Mouse (Mus musculus): ENCODE results near the gene A830005F24Rik. TPM values are rescaled to one million over a fixed set of nuclear protein-coding genes. Genes with fewer than 3 reads are reported as not detected.

Gene A830005F24Rik
- polyA plus RNA-seq (2015; fragmentation: Nextera tagmentation; extraction: Ambion mirVana): 0.30 TPM in 2 replicates

GRCm38 (mm10) chr13:48513003-48513929, at the start of gene A830005F24Rik, which contains the start of gene Zfp169:
TSS of gene A830005F24Rik (plus strand) at chr13:48513570.
TSS of gene Zfp169 (minus strand) at chr13:48513451.
- peak; percentile 96 for ATAC-seq (ENCODE audit: insufficient read depth)
- H3K9me3 ChIP-seq (replicated peaks): no peaks in the 10 kb centered on the region
- H3K27me3 ChIP-seq: no peaks in the 10 kb centered on the region
- peak within 1 kb of the TSS; percentile 78 for H3K4me2 ChIP-seq
- H3K4me3 ChIP-seq (replicated peaks): peak within 1 kb of the TSS; percentile 69
- H3K9ac ChIP-seq: peak within 1 kb of the TSS; percentile 66
- WGBS (ENCODE audit: insufficient replicate concordance): 2% methylated on average over 34 of the region's 34 CpGs
- peaks cover 11% of the 10 kb centered on the region for H3K4me1 ChIP-seq (replicated peaks)
- no peak within 1 kb of the TSS for H3K27ac ChIP-seq (replicated peaks)
- no peaks in the 10 kb centered on the region for H3K36me3 ChIP-seq (replicated peaks)

DNA sequence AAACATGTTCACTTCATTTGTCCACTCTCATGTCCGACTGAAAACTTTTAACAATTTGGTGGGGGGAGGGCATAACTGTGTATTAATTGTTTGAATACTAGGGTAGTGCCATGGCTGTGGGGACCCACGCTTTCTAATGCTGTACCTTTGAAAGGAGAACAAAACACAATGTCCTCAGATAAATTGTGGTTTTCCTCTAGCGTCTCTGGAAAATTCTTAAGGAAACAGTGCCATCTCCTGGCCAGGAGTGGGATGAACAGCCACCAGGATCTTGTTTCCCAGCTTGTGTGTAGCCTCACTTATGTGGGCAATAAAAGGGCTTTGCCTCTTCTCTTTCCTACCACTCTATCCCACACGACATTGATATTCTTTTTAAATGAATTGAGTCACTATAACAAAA, 49.2 kb upstream of the A830005F24Rik start:
- WGBS (ENCODE audit: insufficient replicate concordance): 8% methylated on average over 4 of the region's 4 CpGs
- H3K9me3 ChIP-seq (replicated peaks): no peaks in the 10 kb centered on the region
- H3K4me1 ChIP-seq (replicated peaks): no peaks in the 10 kb centered on the region
- no peak for ATAC-seq (ENCODE audit: insufficient read depth)
- no peak overlapping the region for H3K27ac ChIP-seq (replicated peaks)
- H3K27me3 ChIP-seq: no peaks in the 10 kb centered on the region
- no peak overlapping the region for H3K4me3 ChIP-seq (replicated peaks)
- H3K9ac ChIP-seq: no peak overlapping the region
- H3K36me3 ChIP-seq (replicated peaks): no peaks in the 10 kb centered on the region
- no peak overlapping the region for H3K4me2 ChIP-seq

- H3K4me1 ChIP-seq (replicated peaks): no peaks in the 10 kb centered on the region
- H3K36me3 ChIP-seq (replicated peaks): no peaks in the 10 kb centered on the region
- no peaks in the 10 kb centered on the region for H3K27me3 ChIP-seq
- H3K27ac ChIP-seq (replicated peaks): no peak overlapping the region
- ATAC-seq (ENCODE audit: insufficient read depth): no peak
- H3K9ac ChIP-seq: no peak overlapping the region
- H3K4me3 ChIP-seq (replicated peaks): no peak overlapping the region
- no peak overlapping the region for H3K4me2 ChIP-seq
- H3K9me3 ChIP-seq (replicated peaks): no peaks in the 10 kb centered on the region
- 51% methylated on average over 10 of the region's 10 CpGs for WGBS (ENCODE audit: insufficient replicate concordance)
Measured at GRCm38 (mm10) chr13:48466186-48466585, 47.2 kb upstream of the A830005F24Rik start.

GRCm38 (mm10) chr13:48468656-48469180, 44.7 kb upstream of the A830005F24Rik start:
- H3K4me3 ChIP-seq (replicated peaks): no peak overlapping the region
- no peak for ATAC-seq (ENCODE audit: insufficient read depth)

DNA sequence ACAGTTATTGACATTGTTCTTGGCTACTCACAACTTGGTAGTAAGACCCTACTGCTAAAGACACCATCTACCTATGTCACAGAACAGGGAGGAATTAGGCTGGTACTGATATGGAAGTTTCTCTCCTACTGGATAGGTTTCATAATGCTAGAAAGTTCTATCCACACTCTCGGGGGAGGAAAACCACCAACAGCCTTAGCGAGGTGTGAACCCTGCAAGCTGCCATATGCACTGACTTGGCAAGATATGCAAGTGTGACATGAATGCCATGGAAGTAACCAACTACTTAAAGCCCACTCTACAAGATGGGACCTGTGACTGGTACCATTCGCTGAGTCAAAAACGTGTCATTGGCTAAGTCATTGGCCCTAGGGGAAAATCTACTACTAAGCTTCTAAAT, 29.8 kb upstream of the A830005F24Rik start:
- Histone ChIP-seq H3K9me3 (replicated peaks) (no peaks in the 10 kb centered on the region), H3K4me3 (replicated peaks) (no peak overlapping the region), H3K36me3 (replicated peaks) (no peaks in the 10 kb centered on the region), H3K4me2 (no peak overlapping the region), H3K27ac (replicated peaks) (no peak overlapping the region), H3K9ac (no peak overlapping the region), H3K4me1 (replicated peaks) (no peaks in the 10 kb centered on the region), H3K27me3 (no peaks in the 10 kb centered on the region)
- WGBS (ENCODE audit: insufficient replicate concordance): 67% methylated on average over 4 of the region's 4 CpGs
- no peak for ATAC-seq (ENCODE audit: insufficient read depth)

More at GRCm38 (mm10) chr13:48468656-48469180, 44.7 kb upstream of the A830005F24Rik start:
- WGBS (ENCODE audit: insufficient replicate concordance): 56% methylated on average over 15 of the region's 15 CpGs
- no peak overlapping the region for H3K4me2 ChIP-seq
- H3K4me1 ChIP-seq (replicated peaks): no peaks in the 10 kb centered on the region
- no peaks in the 10 kb centered on the region for H3K36me3 ChIP-seq (replicated peaks)
- no peaks in the 10 kb centered on the region for H3K9me3 ChIP-seq (replicated peaks)
- H3K27me3 ChIP-seq: no peaks in the 10 kb centered on the region
- no peak overlapping the region for H3K27ac ChIP-seq (replicated peaks)
- H3K9ac ChIP-seq: no peak overlapping the region

- H3K27ac ChIP-seq (replicated peaks): no peak overlapping the region
- no peaks in the 10 kb centered on the region for H3K9me3 ChIP-seq (replicated peaks)
- H3K27me3 ChIP-seq: no peaks in the 10 kb centered on the region
- no peaks in the 10 kb centered on the region for H3K4me1 ChIP-seq (replicated peaks)
- H3K4me3 ChIP-seq (replicated peaks): no peak overlapping the region
- no peak overlapping the region for H3K4me2 ChIP-seq
- 86% methylated on average over 35 of the region's 35 CpGs for WGBS (ENCODE audit: insufficient replicate concordance)
- H3K36me3 ChIP-seq (replicated peaks): peaks cover 28% of the 10 kb centered on the region
- no peak for ATAC-seq (ENCODE audit: insufficient read depth)
- no peak overlapping the region for H3K9ac ChIP-seq
Measured at GRCm38 (mm10) chr13:48490396-48491182, 22.8 kb upstream of the A830005F24Rik start.

- no peaks in the 10 kb centered on the region for H3K9me3 ChIP-seq (replicated peaks)
- H3K27me3 ChIP-seq: no peaks in the 10 kb centered on the region
- no peaks in the 10 kb centered on the region for H3K4me1 ChIP-seq (replicated peaks)
- H3K9ac ChIP-seq: no peak overlapping the region
- ATAC-seq (ENCODE audit: insufficient read depth): no peak
- H3K36me3 ChIP-seq (replicated peaks): peaks cover 39% of the 10 kb centered on the region
- no peak overlapping the region for H3K4me3 ChIP-seq (replicated peaks)
- 67% methylated on average over 5 of the region's 5 CpGs for WGBS (ENCODE audit: insufficient replicate concordance)
- no peak overlapping the region for H3K4me2 ChIP-seq
- H3K27ac ChIP-seq (replicated peaks): no peak overlapping the region
Measured at GRCm38 (mm10) chr13:48493183-48493582, 20.2 kb upstream of the A830005F24Rik start.

- H3K4me3 ChIP-seq (replicated peaks): no peak overlapping the region
- H3K27me3 ChIP-seq: no peaks in the 10 kb centered on the region
- no peak overlapping the region for H3K27ac ChIP-seq (replicated peaks)
- 56% methylated on average over 15 of the region's 15 CpGs for WGBS (ENCODE audit: insufficient replicate concordance)
- H3K4me2 ChIP-seq: no peak overlapping the region
- H3K9me3 ChIP-seq (replicated peaks): no peaks in the 10 kb centered on the region
- H3K4me1 ChIP-seq (replicated peaks): no peaks in the 10 kb centered on the region
- no peak overlapping the region for H3K9ac ChIP-seq
- H3K36me3 ChIP-seq (replicated peaks): peaks cover 19% of the 10 kb centered on the region
- ATAC-seq (ENCODE audit: insufficient read depth): no peak; the same call in 1 of the 2 replicates
Measured at GRCm38 (mm10) chr13:48497693-48498221, 15.6 kb upstream of the A830005F24Rik start.

DNA sequence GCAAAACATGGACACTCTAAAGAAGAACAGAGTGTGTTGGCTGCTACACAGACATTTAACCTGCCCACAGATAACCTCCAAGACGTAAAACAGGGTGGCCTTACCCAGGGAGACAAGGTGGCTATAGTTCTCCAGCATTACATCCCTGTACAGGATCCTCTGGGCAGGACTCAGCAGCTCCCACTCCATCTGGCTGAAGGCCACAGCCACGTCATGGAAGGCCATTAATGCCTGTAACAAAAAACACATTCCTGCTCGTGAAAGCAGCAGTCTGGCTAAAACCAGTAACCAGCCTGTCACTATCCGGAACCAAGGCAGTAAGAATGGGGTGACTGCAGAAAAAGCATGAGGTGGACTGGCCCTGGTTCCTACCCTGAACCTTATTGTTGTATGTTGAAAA, 14.7 kb upstream of the A830005F24Rik start:
- H3K4me1 ChIP-seq (replicated peaks): no peaks in the 10 kb centered on the region
- WGBS (ENCODE audit: insufficient replicate concordance): 63% methylated on average over 4 of the region's 4 CpGs
- H3K27ac ChIP-seq (replicated peaks): no peak overlapping the region
- H3K4me2 ChIP-seq: no peak overlapping the region
- no peak for ATAC-seq (ENCODE audit: insufficient read depth)
- no peak overlapping the region for H3K4me3 ChIP-seq (replicated peaks)
- no peaks in the 10 kb centered on the region for H3K27me3 ChIP-seq
- peaks cover 28% of the 10 kb centered on the region for H3K36me3 ChIP-seq (replicated peaks)
- no peak overlapping the region for H3K9ac ChIP-seq
- H3K9me3 ChIP-seq (replicated peaks): no peaks in the 10 kb centered on the region

- no peaks in the 10 kb centered on the region for H3K4me1 ChIP-seq (replicated peaks)
- no peak overlapping the region for H3K9ac ChIP-seq
- H3K4me2 ChIP-seq: no peak overlapping the region
- no peaks in the 10 kb centered on the region for H3K9me3 ChIP-seq (replicated peaks)
- no peak overlapping the region for H3K4me3 ChIP-seq (replicated peaks)
- peaks cover 42% of the 10 kb centered on the region for H3K36me3 ChIP-seq (replicated peaks)
- H3K27ac ChIP-seq (replicated peaks): no peak overlapping the region
- no peak for ATAC-seq (ENCODE audit: insufficient read depth)
- H3K27me3 ChIP-seq: no peaks in the 10 kb centered on the region
- 45% methylated on average over 5 of the region's 5 CpGs for WGBS (ENCODE audit: insufficient replicate concordance)
Measured at GRCm38 (mm10) chr13:48502422-48502821, 10.9 kb upstream of the A830005F24Rik start.

- peaks cover 11% of the 10 kb centered on the region for H3K4me1 ChIP-seq (replicated peaks)
- no peak overlapping the region for H3K4me2 ChIP-seq
- no peak overlapping the region for H3K27ac ChIP-seq (replicated peaks)
- no peaks in the 10 kb centered on the region for H3K9me3 ChIP-seq (replicated peaks)
- 72% methylated on average over 9 of the region's 9 CpGs for WGBS (ENCODE audit: insufficient replicate concordance)
- H3K36me3 ChIP-seq (replicated peaks): peaks cover 21% of the 10 kb centered on the region
- H3K4me3 ChIP-seq (replicated peaks): no peak overlapping the region
- ATAC-seq (ENCODE audit: insufficient read depth): no peak
- H3K27me3 ChIP-seq: no peaks in the 10 kb centered on the region
- no peak overlapping the region for H3K9ac ChIP-seq
Measured at GRCm38 (mm10) chr13:48508661-48509060, 4.7 kb upstream of the A830005F24Rik start.

Data from liver, embryonic 15.5 days (tissue).